Mouse (Mus musculus) heart, embryonic 12.5 days (tissue): Measurements from ENCODE around the gene Magi1. TPM values are rescaled to one million over a fixed set of nuclear protein-coding genes. Genes with fewer than 3 reads are reported as not detected.

Experiments used
- ATAC-seq: fragments of 200-750 bp; cut with Nextera tagmentation; 2 replicates; pipeline ENCODE4 v1.8.0; 2017; ENCODE audit warnings: moderate TSS enrichment, moderate library complexity; ENCODE audit not compliant: insufficient number of reproducible peaks, low FRiP score
- H3K27ac ChIP-seq: fragments of 300-500 bp; sonication (generic); 2 replicates; pipeline ENCODE4 v1.5.1; 2016; ENCODE audit warnings: mild to moderate bottlenecking, moderate library complexity; ENCODE audit not compliant: poor library complexity, severe bottlenecking
- H3K27me3 ChIP-seq: fragments of 300-500 bp; sonication (generic); replicated peaks from 2 replicates; pipeline ENCODE4 v1.6.1; 2016; ENCODE audit warnings: mild to moderate bottlenecking, moderate library complexity
- H3K36me3 ChIP-seq: fragments of 300-500 bp; sonication (generic); 2 replicates; pipeline ENCODE4 v1.6.1; 2016; ENCODE audit warnings: mild to moderate bottlenecking, moderate library complexity
- H3K4me1 ChIP-seq: fragments of 300-500 bp; sonication (generic); replicated peaks from 2 replicates; pipeline ENCODE4 v1.6.1; 2016; ENCODE audit warnings: mild to moderate bottlenecking
- H3K4me2 ChIP-seq: fragments of 300-500 bp; sonication (generic); 2 replicates; pipeline ENCODE4 v1.6.1; 2016; ENCODE audit warnings: mild to moderate bottlenecking, moderate library complexity
- H3K4me3 ChIP-seq: fragments of 300-500 bp; sonication (generic); 2 replicates; pipeline ENCODE4 v1.5.1; 2016; ENCODE audit warnings: mild to moderate bottlenecking
- H3K9ac ChIP-seq: fragments of 300-500 bp; sonication (generic); 2 replicates; pipeline ENCODE4 v1.6.1; 2016; ENCODE audit warnings: mild to moderate bottlenecking, moderate library complexity
- H3K9me3 ChIP-seq: fragments of 300-500 bp; sonication (generic); replicated peaks from 2 replicates; pipeline ENCODE4 v1.6.1; 2016; ENCODE audit warnings: mild to moderate bottlenecking, moderate library complexity
- WGBS: fragments of 180-500 bp; shearing (Covaris S2); methylation state at CpG from one replicate; pipeline ENCODE4 v1.1.7; 2016; 5-methylcytosine and 5-hydroxymethylcytosine counted together
- polyA plus RNA-seq: library from polyadenylated mRNA; unstranded; fragments of >200 nt; fragmentation: Nextera tagmentation; extraction: Ambion mirVana; gene quantifications from 2 replicates; pipeline ENCODE4 v1.2.1, GENCODE M21; 2016

Magi1 gene
- polyA plus RNA-seq, 1 experiment from 2014 or later = 9.9 TPM

GRCm38 (mm10) chr6:94256982-94257830 lies 26.5 kb downstream of the Magi1 start:
- Histone ChIP-seq H3K9me3 (no peaks in the 10 kb centered on the region), H3K27ac (no peak overlapping the region), H3K4me1 (peaks cover 55% of the 10 kb centered on the region), H3K36me3 (no peaks in the 10 kb centered on the region), H3K27me3 (no peaks in the 10 kb centered on the region), H3K4me3 (no peak overlapping the region), H3K4me2 (no peak overlapping the region), H3K9ac (no peak overlapping the region)
- 84% methylated on average over 12 of the region's 12 CpGs for WGBS
- no peak for ATAC-seq

GRCm38 (mm10) chr6:94253943-94254342 lies 29.8 kb downstream of the Magi1 start:
- H3K9me3 ChIP-seq = no peaks in the 10 kb centered on the region
- no peak overlapping the region for H3K9ac ChIP-seq
- WGBS = 38% methylated on average over 8 of the region's 8 CpGs
- H3K36me3 ChIP-seq = no peaks in the 10 kb centered on the region
- H3K4me3 ChIP-seq = no peak overlapping the region
- peak overlapping the region; percentile 1; the same call in 1 of the 2 replicates for H3K4me2 ChIP-seq
- no peaks in the 10 kb centered on the region for H3K27me3 ChIP-seq
- H3K27ac ChIP-seq = peak overlapping the region; percentile 30; the same call in 1 of the 2 replicates
- peak; percentile 74 for ATAC-seq
- H3K4me1 ChIP-seq = peaks cover 69% of the 10 kb centered on the region

GRCm38 (mm10) chr6:94251358-94251945 lies 32.3 kb downstream of the Magi1 start:
- Histone ChIP-seq H3K9me3 (no peaks in the 10 kb centered on the region), H3K4me2 (no peak overlapping the region), H3K9ac (no peak overlapping the region), H3K4me3 (no peak overlapping the region), H3K27ac (no peak overlapping the region), H3K27me3 (no peaks in the 10 kb centered on the region), H3K36me3 (no peaks in the 10 kb centered on the region), H3K4me1 (peaks cover 61% of the 10 kb centered on the region)
- WGBS = 59% methylated on average over 8 of the region's 8 CpGs
- no peak for ATAC-seq

- no peak overlapping the region for H3K27ac ChIP-seq
- no peak overlapping the region for H3K4me2 ChIP-seq
- no peaks in the 10 kb centered on the region for H3K36me3 ChIP-seq
- H3K4me1 ChIP-seq = peaks cover 45% of the 10 kb centered on the region
- 75% methylated on average over 9 of the region's 9 CpGs for WGBS
- H3K27me3 ChIP-seq = no peaks in the 10 kb centered on the region
- no peak for ATAC-seq
- H3K9ac ChIP-seq = no peak overlapping the region
- H3K9me3 ChIP-seq = no peaks in the 10 kb centered on the region
- H3K4me3 ChIP-seq = no peak overlapping the region
These were observed 34.4 kb downstream of the Magi1 start for GRCm38 (mm10) chr6:94249286-94249790.

GRCm38 (mm10) chr6:94241251-94241650 lies 42.5 kb downstream of the Magi1 start:
- Histone ChIP-seq H3K4me2 (peak overlapping the region; percentile 34), H3K27ac (peak overlapping the region; percentile 87), H3K27me3 (no peaks in the 10 kb centered on the region), H3K9me3 (no peaks in the 10 kb centered on the region), H3K36me3 (no peaks in the 10 kb centered on the region), H3K4me3 (no peak overlapping the region), H3K9ac (no peak overlapping the region), H3K4me1 (peaks cover 71% of the 10 kb centered on the region)
- WGBS = 20% methylated on average over 6 of the region's 6 CpGs
- ATAC-seq = peak; percentile 78

GRCm38 (mm10) chr6:94238643-94239042 lies 45.1 kb downstream of the Magi1 start:
- H3K27ac ChIP-seq = 0 out of 2 replicates have a peak overlapping the region, but pooled peaks have one; percentile 22
- no peak overlapping the region for H3K4me3 ChIP-seq
- no peak overlapping the region for H3K9ac ChIP-seq
- 59% methylated on average over 2 of the region's 2 CpGs for WGBS
- no peaks in the 10 kb centered on the region for H3K9me3 ChIP-seq
- H3K27me3 ChIP-seq = no peaks in the 10 kb centered on the region
- no peak overlapping the region for H3K4me2 ChIP-seq
- peaks cover 86% of the 10 kb centered on the region for H3K4me1 ChIP-seq
- no peaks in the 10 kb centered on the region for H3K36me3 ChIP-seq
- no peak for ATAC-seq

- H3K36me3 ChIP-seq = no peaks in the 10 kb centered on the region
- ATAC-seq = no peak
- no peaks in the 10 kb centered on the region for H3K9me3 ChIP-seq
- H3K4me2 ChIP-seq = peak overlapping the region; percentile 29; the same call in 1 of the 2 replicates
- H3K4me3 ChIP-seq = no peak overlapping the region
- no peaks in the 10 kb centered on the region for H3K27me3 ChIP-seq
- WGBS = 62% methylated on average over 2 of the region's 2 CpGs
- H3K4me1 ChIP-seq = peaks cover 82% of the 10 kb centered on the region
- H3K27ac ChIP-seq = 0 out of 2 replicates have a peak overlapping the region, but pooled peaks have one; percentile 40
- H3K9ac ChIP-seq = no peak overlapping the region
These were observed 46.8 kb downstream of the Magi1 start for GRCm38 (mm10) chr6:94236899-94237298.

- Histone ChIP-seq H3K27me3 (no peaks in the 10 kb centered on the region), H3K4me2 (no peak overlapping the region), H3K36me3 (no peaks in the 10 kb centered on the region), H3K27ac (no peak overlapping the region), H3K9ac (no peak overlapping the region), H3K4me3 (no peak overlapping the region), H3K9me3 (no peaks in the 10 kb centered on the region), H3K4me1 (peaks cover 64% of the 10 kb centered on the region)
- no peak for ATAC-seq
- WGBS = 44% methylated on average over 3 of the region's 3 CpGs
These were observed 51.4 kb downstream of the Magi1 start for GRCm38 (mm10) chr6:94232243-94232785.

GRCm38 (mm10) chr6:94231831-94232230 lies 51.9 kb downstream of the Magi1 start:
- WGBS = 53% methylated on average over 4 of the region's 4 CpGs
- H3K4me1 ChIP-seq = peaks cover 61% of the 10 kb centered on the region
- no peak overlapping the region for H3K27ac ChIP-seq
- no peak overlapping the region for H3K4me3 ChIP-seq
- no peak for ATAC-seq
- no peak overlapping the region for H3K4me2 ChIP-seq
- H3K27me3 ChIP-seq = no peaks in the 10 kb centered on the region
- H3K9me3 ChIP-seq = no peaks in the 10 kb centered on the region
- no peak overlapping the region for H3K9ac ChIP-seq
- H3K36me3 ChIP-seq = no peaks in the 10 kb centered on the region

GRCm38 (mm10) chr6:94231367-94231766 lies 52.4 kb downstream of the Magi1 start:
- Histone ChIP-seq H3K27ac (peak overlapping the region; percentile 58), H3K4me2 (peak overlapping the region; percentile 36), H3K27me3 (no peaks in the 10 kb centered on the region), H3K4me3 (no peak overlapping the region), H3K36me3 (no peaks in the 10 kb centered on the region), H3K9me3 (no peaks in the 10 kb centered on the region), H3K9ac (no peak overlapping the region), H3K4me1 (peaks cover 61% of the 10 kb centered on the region)
- ATAC-seq = no peak
- 42% methylated on average over 7 of the region's 7 CpGs for WGBS

GRCm38 (mm10) chr6:94230918-94231317 lies 52.8 kb downstream of the Magi1 start:
- peak; percentile 13; the same call in 1 of the 2 replicates for ATAC-seq
- Histone ChIP-seq H3K27ac (peak overlapping the region; percentile 58), H3K4me3 (no peak overlapping the region), H3K36me3 (no peaks in the 10 kb centered on the region), H3K4me2 (peak overlapping the region; percentile 36), H3K9ac (no peak overlapping the region), H3K27me3 (no peaks in the 10 kb centered on the region), H3K4me1 (peaks cover 65% of the 10 kb centered on the region), H3K9me3 (no peaks in the 10 kb centered on the region)
- WGBS = 8% methylated on average over 3 of the region's 3 CpGs
